Mouse (Mus musculus): ENCODE measurements at regions not wholly inside any gene's neighbourhood (a gene's known extent, or its start where the extent isn't known, plus 50 kb on each side); places are given as distances from the start of the nearest gene placed in this dataset.

- no peaks in the 10 kb centered on the region for H3K27me3 ChIP-seq
- WGBS, result 34% methylated on average over 7 of the region's 7 CpGs
- peaks cover 21% of the 10 kb centered on the region for H3K4me1 ChIP-seq (replicated peaks)
- ATAC-seq, result peak; percentile 78
- no peak overlapping the region for H3K9ac ChIP-seq (replicated peaks)
- H3K4me3 ChIP-seq (replicated peaks), result no peak overlapping the region
- peak overlapping the region; percentile 70 for H3K27ac ChIP-seq
- peaks cover 4% of the 10 kb centered on the region; the same call in 1 of the 2 replicates for H3K9me3 ChIP-seq
- no peaks in the 10 kb centered on the region for H3K36me3 ChIP-seq
- H3K4me2 ChIP-seq (replicated peaks), result no peak overlapping the region
These were observed 99.8 kb upstream of the Spats2l start for GRCm38 (mm10) chr1:57673957-57674699.

- no peaks in the 10 kb centered on the region for H3K9me3 ChIP-seq
- H3K4me1 ChIP-seq (replicated peaks), result no peaks in the 10 kb centered on the region
- H3K27ac ChIP-seq, result no peak overlapping the region
- H3K9ac ChIP-seq (replicated peaks), result no peak overlapping the region
- H3K27me3 ChIP-seq, result no peaks in the 10 kb centered on the region
- 88% methylated on average over 14 of the region's 14 CpGs for WGBS
- H3K36me3 ChIP-seq, result no peaks in the 10 kb centered on the region
- H3K4me3 ChIP-seq (replicated peaks), result no peak overlapping the region
- no peak overlapping the region for H3K4me2 ChIP-seq (replicated peaks)
- no peak for ATAC-seq
These were observed 89.4 kb upstream of the Spats2l start for GRCm38 (mm10) chr1:57684387-57685162.

- ATAC-seq, result no peak
- Histone ChIP-seq H3K4me2 (replicated peaks) (no peak overlapping the region), H3K4me3 (replicated peaks) (no peak overlapping the region), H3K9me3 (no peaks in the 10 kb centered on the region), H3K27me3 (no peaks in the 10 kb centered on the region), H3K27ac (no peak overlapping the region), H3K4me1 (replicated peaks) (no peaks in the 10 kb centered on the region), H3K9ac (replicated peaks) (no peak overlapping the region), H3K36me3 (no peaks in the 10 kb centered on the region)
These were observed 84.7 kb upstream of the Spats2l start for GRCm38 (mm10) chr1:57689253-57689652.

GRCm38 (mm10) chr1:57707906-57708305 is 66.1 kb upstream of the Spats2l start:
- no peaks in the 10 kb centered on the region for H3K4me1 ChIP-seq (replicated peaks)
- no peaks in the 10 kb centered on the region for H3K36me3 ChIP-seq
- WGBS, result 85% methylated on average over 4 of the region's 4 CpGs
- H3K4me2 ChIP-seq (replicated peaks), result no peak overlapping the region
- H3K4me3 ChIP-seq (replicated peaks), result no peak overlapping the region
- no peak for ATAC-seq
- H3K27me3 ChIP-seq, result no peaks in the 10 kb centered on the region
- no peak overlapping the region for H3K9ac ChIP-seq (replicated peaks)
- no peak overlapping the region for H3K27ac ChIP-seq
- no peaks in the 10 kb centered on the region for H3K9me3 ChIP-seq

- no peak overlapping the region for H3K27ac ChIP-seq
- no peak overlapping the region for H3K9ac ChIP-seq (replicated peaks)
- no peaks in the 10 kb centered on the region for H3K27me3 ChIP-seq
- 86% methylated on average over 5 of the region's 5 CpGs for WGBS
- H3K4me1 ChIP-seq (replicated peaks), result no peaks in the 10 kb centered on the region
- H3K9me3 ChIP-seq, result no peaks in the 10 kb centered on the region
- no peak for ATAC-seq
- H3K4me2 ChIP-seq (replicated peaks), result no peak overlapping the region
- H3K4me3 ChIP-seq (replicated peaks), result no peak overlapping the region
- H3K36me3 ChIP-seq, result no peaks in the 10 kb centered on the region
These were observed 61.0 kb upstream of the Spats2l start for GRCm38 (mm10) chr1:57712916-57713503.

GRCm38 (mm10) chr1:57717139-57717800 is 56.7 kb upstream of the Spats2l start:
- no peak overlapping the region for H3K9ac ChIP-seq (replicated peaks)
- H3K27me3 ChIP-seq, result no peaks in the 10 kb centered on the region
- WGBS, result 79% methylated on average over 5 of the region's 5 CpGs
- no peak overlapping the region for H3K4me3 ChIP-seq (replicated peaks)
- H3K4me1 ChIP-seq (replicated peaks), result no peaks in the 10 kb centered on the region
- no peaks in the 10 kb centered on the region for H3K36me3 ChIP-seq
- ATAC-seq, result no peak
- H3K9me3 ChIP-seq, result no peaks in the 10 kb centered on the region
- H3K4me2 ChIP-seq (replicated peaks), result no peak overlapping the region
- H3K27ac ChIP-seq, result no peak overlapping the region

GRCm38 (mm10) chr1:57718409-57718808 is 55.6 kb upstream of the Spats2l start:
- Histone ChIP-seq H3K27ac (no peak overlapping the region), H3K4me1 (replicated peaks) (no peaks in the 10 kb centered on the region), H3K9ac (replicated peaks) (no peak overlapping the region), H3K9me3 (no peaks in the 10 kb centered on the region), H3K27me3 (no peaks in the 10 kb centered on the region), H3K4me3 (replicated peaks) (no peak overlapping the region), H3K4me2 (replicated peaks) (no peak overlapping the region), H3K36me3 (no peaks in the 10 kb centered on the region)
- ATAC-seq, result no peak
- WGBS, result 75% methylated on average over 7 of the region's 7 CpGs

Data from midbrain, embryonic 13.5 days (tissue).